Mouse (Mus musculus) frontal cortex, postnatal 36 days (tissue): ENCODE data around the gene Ankrd2.
"Not testable (repeated sequence)": the region's sequence is repeated elsewhere in the genome, so short reads cannot be mapped to it uniquely, and the experiment has no call there.

ENCODE experiments used
- DNase-seq, 2 experiments: peaks; one replicate each; pipeline ENCODE4 v3.0.0; 2022; ENCODE audit warnings: low spot score in 2 of 2

Ankrd2 gene

GRCm38 (mm10) chr19:42055881-42056280 is 20.1 kb downstream of the Ankrd2 start:
- no peak for DNase-seq

GRCm38 (mm10) chr19:42056719-42057409 is 21.1 kb downstream of the Ankrd2 start:
- no peak for DNase-seq

- no peak for DNase-seq
Measured at GRCm38 (mm10) chr19:42058426-42058825, 22.6 kb downstream of the Ankrd2 start.

- no peak for DNase-seq
Measured at GRCm38 (mm10) chr19:42061443-42061842, 25.6 kb downstream of the Ankrd2 start.

GRCm38 (mm10) chr19:42068441-42069240 is 32.8 kb downstream of the Ankrd2 start:
- no peak for DNase-seq

- peak in 1 of 2 experiments; percentile 36 for DNase-seq
Measured at GRCm38 (mm10) chr19:42069241-42069525, 33.4 kb downstream of the Ankrd2 start.

- no peak for DNase-seq
Measured at GRCm38 (mm10) chr19:42071221-42071620, 35.4 kb downstream of the Ankrd2 start.

GRCm38 (mm10) chr19:42071886-42072608 is 36.2 kb downstream of the Ankrd2 start:
- DNase-seq, result no peak

GRCm38 (mm10) chr19:42072802-42073201 is 37.0 kb downstream of the Ankrd2 start:
- no peak for DNase-seq

GRCm38 (mm10) chr19:42075051-42075450 is 39.3 kb downstream of the Ankrd2 start:
- no peak for DNase-seq

- no peak for DNase-seq
Measured at GRCm38 (mm10) chr19:42075992-42076391, 40.2 kb downstream of the Ankrd2 start.

- DNase-seq, result no peak
Measured at GRCm38 (mm10) chr19:42078566-42078965, 42.8 kb downstream of the Ankrd2 start.

GRCm38 (mm10) chr19:42079006-42079405 is 43.2 kb downstream of the Ankrd2 start:
- DNase-seq, result no peak

- no peak for DNase-seq
Measured at GRCm38 (mm10) chr19:42079950-42080349, 44.1 kb downstream of the Ankrd2 start.

- DNase-seq, result no peak
Measured at GRCm38 (mm10) chr19:42080469-42080868, 44.7 kb downstream of the Ankrd2 start.

GRCm38 (mm10) chr19:42081613-42082012 is 45.8 kb downstream of the Ankrd2 start:
- DNase-seq, result not testable (repeated sequence)

GRCm38 (mm10) chr19:42085690-42086089 is 49.9 kb downstream of the Ankrd2 start:
- DNase-seq, result peak in 1 of 2 experiments; percentile 13

GRCm38 (mm10) chr19:42086166-42086565 is 50.4 kb downstream of the Ankrd2 start, which contains the start of gene Morn4:
Gene Morn4, minus strand, starts transcription at chr19:42086357.
- DNase-seq, result peak; percentile 93 to 94

GRCm38 (mm10) chr19:42089103-42089747 is 53.4 kb downstream of the Ankrd2 start:
- DNase-seq, result peak; percentile 38 to 53

GRCm38 (mm10) chr19:42089748-42090595 is 54.2 kb downstream of the Ankrd2 start, which contains the start of gene Pi4k2a:
Gene Pi4k2a, plus strand, starts transcription at chr19:42090470.
- DNase-seq, result peak; percentile 99 to 100

- DNase-seq, result peak in 1 of 2 experiments; percentile 11
Measured at GRCm38 (mm10) chr19:42090637-42091141, 54.9 kb downstream of the Ankrd2 start.
